Mouse (Mus musculus): ENCODE data around the gene Chil1. TPM values are rescaled to one million over a fixed set of nuclear protein-coding genes. Genes with fewer than 3 reads are reported as not detected.

Chil1 gene
- total RNA-seq, 2 experiments from 2014 or later: 5.0 to 5.9 TPM

- intact Hi-C loops (cut with DNase I): no loop called here
- DNase-seq (ENCODE audit: extremely low spot score in 1 of 2, low spot score in 2 of 2): no peak
Measured at GRCm38 (mm10) chr1:134167416-134168305, 14.3 kb upstream of the Chil1 start.

DNA sequence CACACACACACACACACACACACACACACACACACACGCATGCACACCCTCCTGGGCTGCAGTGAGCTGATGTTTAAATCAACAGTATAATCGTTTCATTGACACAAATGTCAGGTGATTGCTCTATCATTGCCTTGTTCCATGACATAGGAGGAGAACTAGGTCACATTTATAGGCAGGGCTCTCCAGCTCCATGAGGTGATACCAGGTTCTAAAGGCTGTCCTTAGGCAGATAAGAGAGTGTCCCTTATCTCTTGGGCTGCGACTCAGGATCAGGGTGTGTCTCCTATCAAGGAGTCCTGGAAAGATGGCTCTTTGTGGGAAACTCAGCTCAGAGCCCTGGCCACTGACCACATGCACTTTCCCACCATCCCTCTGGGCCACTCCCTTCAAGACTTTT lies 13.4 kb upstream of the Chil1 start:
- DNase-seq (ENCODE audit: extremely low spot score in 1 of 2, low spot score in 2 of 2): no peak
- intact Hi-C loops (cut with DNase I): no loop called here

DNA sequence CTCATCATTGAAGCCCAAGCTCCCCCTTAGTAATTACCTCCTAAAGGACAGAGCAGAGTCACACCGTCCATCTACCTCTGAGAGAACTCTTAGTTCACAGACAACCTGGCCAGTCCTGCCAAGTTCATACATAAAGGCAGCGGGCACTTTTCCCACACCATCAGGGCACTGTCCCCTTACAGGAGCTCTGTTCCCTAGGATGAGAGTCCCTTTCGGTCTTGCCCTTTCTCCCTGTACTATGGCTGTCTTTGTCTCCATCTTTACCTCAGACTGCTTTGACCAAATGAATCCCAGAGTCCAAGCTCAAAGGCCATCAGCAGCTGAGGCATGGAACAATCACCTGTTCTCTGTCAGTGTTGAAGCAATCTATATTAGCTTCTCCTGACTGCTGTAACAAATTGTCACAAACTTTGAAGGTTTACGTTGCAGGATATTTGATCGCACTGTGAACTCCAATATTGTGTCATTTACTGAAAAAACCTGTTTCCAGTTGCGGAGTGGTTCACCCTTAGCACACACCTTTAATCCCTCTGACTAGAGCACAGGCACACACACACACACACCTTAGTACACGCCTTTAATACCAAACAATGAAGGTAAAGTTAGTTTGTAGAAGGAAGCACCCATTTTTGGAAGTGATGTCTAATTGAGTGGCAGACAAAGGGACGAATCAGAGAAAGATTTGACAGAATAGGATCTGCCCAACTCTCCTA lies 12.8 kb upstream of the Chil1 start:
- DNase-seq (ENCODE audit: extremely low spot score in 1 of 2, low spot score in 2 of 2): no peak
- intact Hi-C loops (cut with DNase I): no loop called here

DNA sequence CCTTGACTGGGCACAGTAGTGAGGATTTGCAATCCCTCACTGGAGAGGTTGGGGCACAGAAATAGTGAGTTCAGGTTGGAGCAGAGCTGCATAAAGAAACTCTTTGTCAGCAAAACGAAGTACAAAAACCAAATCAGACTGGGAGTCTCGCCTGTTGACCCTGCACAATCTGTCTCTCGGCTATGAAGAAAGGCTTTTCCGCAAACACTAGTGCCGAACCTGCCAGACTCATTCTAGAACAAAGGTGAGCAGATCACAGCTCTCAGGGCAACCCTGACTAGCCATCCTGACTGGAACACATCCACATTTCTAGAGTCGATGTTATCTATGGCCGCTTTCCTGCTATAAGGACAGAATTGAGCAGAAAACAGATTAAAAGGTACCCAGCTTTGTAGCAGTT lies 8.9 kb upstream of the Chil1 start:
- intact Hi-C loops (cut with DNase I): no loop called here
- DNase-seq (ENCODE audit: extremely low spot score in 1 of 2, low spot score in 2 of 2): no peak

GRCm38 (mm10) chr1:134177976-134178375 lies 4.0 kb upstream of the Chil1 start:
- no peak for DNase-seq (ENCODE audit: extremely low spot score in 1 of 2, low spot score in 2 of 2)
- intact Hi-C loops (cut with DNase I): no loop called here

- no peak for DNase-seq (ENCODE audit: extremely low spot score in 1 of 2, low spot score in 2 of 2)
- intact Hi-C loops (cut with DNase I): no loop called here
Measured at GRCm38 (mm10) chr1:134184089-134184488, 2.1 kb downstream of the Chil1 start.

DNA sequence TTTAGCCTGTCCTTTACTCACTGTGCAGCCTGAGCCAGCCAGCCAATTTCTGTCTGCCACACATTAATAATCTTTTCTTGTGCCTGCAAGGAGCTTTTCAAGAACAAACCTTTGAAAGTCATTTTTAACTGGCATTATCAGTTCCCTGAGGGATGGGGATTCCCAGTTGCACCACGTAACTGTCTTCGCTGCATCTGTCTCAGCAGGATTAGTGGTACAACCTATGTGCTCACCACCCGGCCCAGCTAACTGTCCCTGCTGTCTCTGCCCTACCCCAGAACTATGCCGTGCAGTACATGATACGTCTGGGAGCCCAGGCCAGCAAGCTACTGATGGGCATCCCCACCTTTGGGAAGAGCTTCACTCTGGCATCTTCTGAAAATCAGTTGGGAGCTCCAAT lies 6.2 kb downstream of the Chil1 start:
- no peak for DNase-seq (ENCODE audit: extremely low spot score in 1 of 2, low spot score in 2 of 2)
- intact Hi-C loops (cut with DNase I): no loop called here

- no peak for DNase-seq (ENCODE audit: extremely low spot score in 1 of 2, low spot score in 2 of 2)
- intact Hi-C loops (cut with DNase I): no loop called here
Measured at GRCm38 (mm10) chr1:134188989-134189729, 7.2 kb downstream of the Chil1 start.

GRCm38 (mm10) chr1:134191192-134191591 lies 9.2 kb downstream of the Chil1 start:
- no peak for DNase-seq (ENCODE audit: extremely low spot score in 1 of 2, low spot score in 2 of 2)
- intact Hi-C loops (cut with DNase I): no loop called here

DNA sequence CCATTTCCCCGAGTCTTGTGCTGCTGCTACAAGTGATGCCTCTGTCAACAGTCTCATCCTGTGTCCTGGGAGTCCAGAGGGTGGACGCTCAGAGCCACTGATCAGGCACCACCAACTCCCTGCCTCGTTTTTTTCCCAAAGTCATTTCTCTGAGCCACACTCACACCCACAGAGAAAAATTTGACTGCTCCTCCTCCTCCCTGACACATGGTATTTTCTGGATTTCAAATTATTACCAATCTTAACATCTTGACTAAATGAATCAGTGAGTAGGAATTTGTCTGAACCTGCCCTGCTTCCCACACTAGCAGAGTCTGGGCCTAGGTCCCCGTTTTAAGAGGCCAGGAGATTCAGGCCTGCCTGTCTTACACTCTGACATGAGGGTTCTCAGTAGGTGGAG lies 10.0 kb downstream of the Chil1 start:
- intact Hi-C loops (cut with DNase I): no loop called here
- no peak for DNase-seq (ENCODE audit: extremely low spot score in 1 of 2, low spot score in 2 of 2)

- intact Hi-C loops (cut with DNase I): no loop called here
- DNase-seq (ENCODE audit: extremely low spot score in 1 of 2, low spot score in 2 of 2): no peak
Measured at GRCm38 (mm10) chr1:134193126-134193525, 11.2 kb downstream of the Chil1 start, which contains the start of gene Mybph. Gene Mybph, plus strand, starts transcription at chr1:134193448.

GRCm38 (mm10) chr1:134193674-134194197 lies 11.8 kb downstream of the Chil1 start:
- intact Hi-C loops (cut with DNase I): no loop called here
- peak in 1 of 2 experiments; percentile 45 for DNase-seq (ENCODE audit: extremely low spot score in 1 of 2, low spot score in 2 of 2)

- intact Hi-C loops (cut with DNase I): loop anchor here (5.0 kb wide), 1 partner anchor 38 kb away; no protein-coding TSS in a partner anchor
- no peak for DNase-seq (ENCODE audit: extremely low spot score in 1 of 2, low spot score in 2 of 2)
Measured at GRCm38 (mm10) chr1:134194298-134195022, 12.5 kb downstream of the Chil1 start.

DNA sequence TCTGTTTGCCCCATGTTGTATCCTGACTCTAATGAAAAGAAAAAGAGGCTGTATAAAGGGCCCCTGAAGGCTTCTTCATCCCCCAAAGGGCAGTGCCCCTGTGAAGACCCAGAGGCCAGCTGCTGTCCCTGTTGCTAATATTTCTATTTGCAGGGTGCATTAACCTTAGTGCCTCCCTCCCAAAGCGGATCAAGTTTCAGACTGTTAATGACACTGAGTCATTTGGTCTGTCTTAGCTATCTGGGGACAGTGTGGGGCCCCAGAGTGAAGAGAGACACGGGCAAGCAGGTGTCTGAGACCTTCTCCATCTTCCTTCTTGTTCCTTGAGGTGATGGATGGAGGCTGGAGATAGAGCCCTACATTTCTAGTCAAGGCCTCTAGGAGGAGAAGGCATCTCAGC lies 13.1 kb downstream of the Chil1 start:
- DNase-seq (ENCODE audit: extremely low spot score in 1 of 2, low spot score in 2 of 2): no peak
- intact Hi-C loops (cut with DNase I): loop anchor here (5.0 kb wide), 1 partner anchor 37 kb away; no protein-coding TSS in a partner anchor

- intact Hi-C loops (cut with DNase I): loop anchor here (5.0 kb wide), 1 partner anchor 37 kb away; no protein-coding TSS in a partner anchor
- DNase-seq (ENCODE audit: extremely low spot score in 1 of 2, low spot score in 2 of 2): peak in 1 of 2 experiments; percentile 74
Measured at GRCm38 (mm10) chr1:134195571-134195970, 13.6 kb downstream of the Chil1 start.

- DNase-seq (ENCODE audit: extremely low spot score in 1 of 2, low spot score in 2 of 2): peak in 1 of 2 experiments; percentile 40
Measured at GRCm38 (mm10) chr1:134195979-134196378, 14.0 kb downstream of the Chil1 start.

DNA sequence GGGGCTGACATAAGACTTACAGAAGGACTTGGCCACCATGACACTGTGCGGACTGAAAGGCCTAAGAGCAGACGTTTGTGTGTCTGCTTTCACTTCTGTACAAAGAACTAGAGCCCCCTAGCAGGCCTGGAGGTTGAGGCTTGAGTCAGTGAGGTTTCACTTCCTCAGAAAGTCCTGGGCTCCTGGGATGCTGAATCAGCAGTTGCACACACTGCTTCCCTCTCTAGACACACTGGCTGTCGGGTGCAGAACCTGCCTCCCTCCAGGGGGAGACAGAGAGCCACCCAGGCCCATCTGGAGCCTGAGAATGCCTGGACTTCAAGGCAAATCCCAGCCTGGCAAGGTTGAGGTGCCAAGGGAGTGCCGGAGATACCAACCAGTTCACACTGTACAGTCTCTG lies 14.4 kb downstream of the Chil1 start:
- intact Hi-C loops (cut with DNase I): loop anchor here (5.0 kb wide), 1 partner anchor 36 kb away; no protein-coding TSS in a partner anchor
- peak; percentile 71 to 80 for DNase-seq (ENCODE audit: extremely low spot score in 1 of 2, low spot score in 2 of 2)

More at GRCm38 (mm10) chr1:134195979-134196378, 14.0 kb downstream of the Chil1 start:
- intact Hi-C loops (cut with DNase I): loop anchor here (5.0 kb wide), 1 partner anchor 36 kb away; no protein-coding TSS in a partner anchor

Measured in left cerebral cortex, postnatal 10 days (tissue).